ENCODE assay signal across 10 mouse cellular contexts in the genomic region with DNA sequence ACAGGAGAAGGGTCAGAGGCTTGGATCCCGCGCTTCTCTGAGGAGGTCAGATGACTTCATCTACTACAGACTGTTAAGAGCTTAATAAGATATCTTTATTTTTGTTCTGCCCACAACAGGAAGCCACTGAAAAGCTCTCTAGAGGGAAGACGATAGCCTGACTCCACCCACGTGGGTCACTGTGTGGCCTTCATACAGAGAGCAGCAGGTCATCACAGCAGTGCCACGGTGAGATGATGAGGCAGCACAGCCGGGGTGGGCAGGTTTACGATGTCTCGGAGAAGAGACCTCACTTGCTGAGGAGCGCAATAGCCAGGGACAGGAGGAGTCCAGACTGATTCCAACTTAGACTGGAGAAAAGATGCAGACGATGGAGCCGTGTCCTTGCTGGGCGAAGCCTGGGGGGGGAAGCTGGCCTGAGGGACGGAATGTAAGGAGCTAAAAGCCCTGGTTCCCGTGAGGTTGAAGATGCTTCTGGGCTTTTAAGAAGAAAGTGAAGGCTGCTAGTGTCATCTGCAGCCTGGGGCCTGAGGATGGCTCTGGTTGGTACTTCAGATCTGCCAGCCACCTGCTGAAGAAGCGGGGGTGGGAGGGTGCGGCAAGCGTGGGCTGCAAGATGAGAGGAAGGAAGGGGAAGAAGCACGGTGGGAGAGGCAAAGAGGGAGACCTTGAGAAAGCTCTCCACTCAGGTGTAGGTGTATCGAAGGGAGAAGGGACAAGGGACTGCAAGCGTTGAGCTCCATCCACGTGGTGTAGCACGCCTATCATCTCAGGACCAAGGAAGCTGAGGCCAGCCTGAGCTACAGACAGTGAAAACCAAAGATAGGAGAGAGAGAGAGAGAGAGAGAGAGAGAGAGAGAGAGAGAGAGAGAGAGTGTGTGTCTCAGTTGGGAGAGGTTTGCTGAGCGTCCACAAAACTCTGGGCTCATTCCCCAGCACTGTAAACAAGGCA.
DNase-seq lines count a peak whose midpoint lies in the region; ATAC-seq lines count a peak whose summit lies in the region.
"Had no signal": no experiment of that assay in that cellular context is flagged by ENCODE, and none has a peak within 500 bp of the region (broad histone marks: within the 10 kb centered on the region; RNA-seq: fewer than 3 reads in every experiment).

No protein-coding gene starts in this region.

- intact Hi-C loops in gastrocnemius, postnatal 14 days (cut with DNase I; ENCODE audit: low total_unique reads), result no loop called here

- ATAC-seq in cerebellum, adult (ENCODE audit: insufficient number of reproducible peaks, low FRiP score, low TSS enrichment), result no peak
- ATAC-seq: forebrain, embryonic 15.5 days; intestine, postnatal 0 days had no signal

- DNase-seq in gastrocnemius, postnatal 10 days, result peak; percentile 3
- no peak for DNase-seq in gastrocnemius, postnatal 14 days
- DNase-seq in CD4-positive, CD25-positive, alpha-beta regulatory T cell, adult 2 months (ENCODE audit: low read depth, low spot score), result peak; percentile 87
- peak; percentile 62 for DNase-seq in lung, postnatal 36 days
- peak; percentile 87 to 90 for DNase-seq in spleen, postnatal 36 days (ENCODE audit: low spot score in 2 of 2)
- no peak for DNase-seq in cerebellum, adult 18-20 months
- DNase-seq in cerebellum, adult 11-12 months, result no peak

Comparison
In these comparisons a context has a peak if more than half of its experiments do, and no peak if none do; other contexts are left out.
1. DNase-seq: peak in gastrocnemius, postnatal 10 days (single experiment), CD4-positive, CD25-positive, alpha-beta regulatory T cell, adult 2 months (single experiment), lung, postnatal 36 days (single experiment) and spleen, postnatal 36 days (2 of 2); none in gastrocnemius, postnatal 14 days (single experiment), cerebellum, adult 18-20 months (0 of 2) and cerebellum, adult 11-12 months (single experiment).